Mouse (Mus musculus): ENCODE measurements around the gene Tas2r143. TPM values are rescaled to one million over a fixed set of nuclear protein-coding genes. Genes with fewer than 3 reads are reported as not detected.

Gene Tas2r143
- polyA plus RNA-seq, 1 experiment: not detected

- H3K27ac ChIP-seq (ENCODE audit: insufficient read depth, low read depth, low read length): no peak overlapping the region
- no peaks in the 10 kb centered on the region for H3K4me1 ChIP-seq (ENCODE audit: control insufficient read depth, insufficient read depth, low read length)
- TF ChIP-seq POLR2A (IDR thresholded peaks at IDR 0.05; ENCODE audit: insufficient read depth, low read depth, low read length) (no peak), CTCF (IDR thresholded peaks at IDR 0.05; ENCODE audit: insufficient read depth, low read depth, low read length) (no peak)
- H3K4me3 ChIP-seq (ENCODE audit: insufficient read depth, low read depth, low read length): no peak overlapping the region
- 74% methylated on average over 2 of the region's 2 CpGs for whole genome bisulfite sequencing
These were observed 41.4 kb downstream of the Tas2r143 start for GRCm38 (mm10) chr6:42441395-42441794.

- TF ChIP-seq CTCF (IDR thresholded peaks at IDR 0.05; ENCODE audit: insufficient read depth, low read depth, low read length): no peak
- TF ChIP-seq POLR2A (IDR thresholded peaks at IDR 0.05; ENCODE audit: insufficient read depth, low read depth, low read length): no peak
- no peak overlapping the region for H3K27ac ChIP-seq (ENCODE audit: insufficient read depth, low read depth, low read length)
- 89% methylated on average over 2 of the region's 2 CpGs for WGBS
- no peaks in the 10 kb centered on the region for H3K4me1 ChIP-seq (ENCODE audit: control insufficient read depth, insufficient read depth, low read length)
- no peak overlapping the region for H3K4me3 ChIP-seq (ENCODE audit: insufficient read depth, low read depth, low read length)
These were observed 44.5 kb downstream of the Tas2r143 start for GRCm38 (mm10) chr6:42444491-42444890.

DNA sequence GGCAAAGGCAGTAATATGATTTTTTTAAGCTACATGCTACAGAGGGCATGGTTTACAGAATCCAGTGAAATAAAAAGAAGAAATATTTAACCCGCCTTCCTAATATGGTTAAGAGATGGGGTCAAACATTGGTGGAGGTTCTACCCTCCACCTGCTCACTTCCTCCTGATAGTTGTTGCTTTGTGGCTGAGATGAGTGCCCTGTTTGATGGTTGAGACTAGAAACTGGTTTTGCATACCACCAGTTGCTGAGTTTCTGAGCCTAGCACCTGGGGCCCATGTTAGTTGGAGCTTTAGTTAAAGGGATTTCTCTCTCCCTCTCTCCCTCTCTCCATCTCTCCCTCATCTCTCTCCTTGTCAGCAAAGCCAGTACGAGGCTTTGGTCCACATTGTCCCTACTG lies 47.3 kb downstream of the Tas2r143 start:
- TF ChIP-seq CTCF (IDR thresholded peaks at IDR 0.05; ENCODE audit: insufficient read depth, low read depth, low read length) (no peak), POLR2A (IDR thresholded peaks at IDR 0.05; ENCODE audit: insufficient read depth, low read depth, low read length) (no peak)
- 81% methylated on average over 2 of the region's 2 CpGs for WGBS
- H3K4me3 ChIP-seq (ENCODE audit: insufficient read depth, low read depth, low read length): no peak overlapping the region
- H3K27ac ChIP-seq (ENCODE audit: insufficient read depth, low read depth, low read length): no peak overlapping the region
- no peaks in the 10 kb centered on the region for H3K4me1 ChIP-seq (ENCODE audit: control insufficient read depth, insufficient read depth, low read length)

Other genes starting within 250 kb of the Tas2r143 start
- not detected in 2 replicates for gene Tas2r144, start 184.9 kb upstream of the Tas2r143 start, polyA plus RNA-seq (2012; ENCODE audit: insufficient read depth, insufficient read length, low replicate concordance, missing spikeins)
- gene Gstk1, start 154.3 kb upstream of the Tas2r143 start, polyA plus RNA-seq (2012; ENCODE audit: insufficient read depth, insufficient read length, low replicate concordance, missing spikeins): not detected in 2 replicates
- not detected in 2 replicates for gene Tmem139, start 138.3 kb upstream of the Tas2r143 start, polyA plus RNA-seq (2012; ENCODE audit: insufficient read depth, insufficient read length, low replicate concordance, missing spikeins)
- not detected in 2 replicates for gene Casp2, start 135.3 kb upstream of the Tas2r143 start, polyA plus RNA-seq (2012; ENCODE audit: insufficient read depth, insufficient read length, low replicate concordance, missing spikeins)
- not detected in 2 replicates for gene Clcn1, start 113.6 kb upstream of the Tas2r143 start, polyA plus RNA-seq (2012; ENCODE audit: insufficient read depth, insufficient read length, low replicate concordance, missing spikeins)
- not detected in 2 replicates for gene Fam131b, start 75.6 kb upstream of the Tas2r143 start, polyA plus RNA-seq (2012; ENCODE audit: insufficient read depth, insufficient read length, low replicate concordance, missing spikeins)
- not detected in 2 replicates for gene Zyx, start 50.6 kb upstream of the Tas2r143 start, polyA plus RNA-seq (2012; ENCODE audit: insufficient read depth, insufficient read length, low replicate concordance, missing spikeins)
- gene Epha1, start 27.0 kb upstream of the Tas2r143 start, polyA plus RNA-seq (2012; ENCODE audit: insufficient read depth, insufficient read length, low replicate concordance, missing spikeins): not detected in 2 replicates
- gene Tas2r135, start 5.2 kb downstream of the Tas2r143 start, polyA plus RNA-seq (2012; ENCODE audit: insufficient read depth, insufficient read length, low replicate concordance, missing spikeins): not detected in 2 replicates
- gene Tas2r126, start 34.3 kb downstream of the Tas2r143 start, polyA plus RNA-seq (2012; ENCODE audit: insufficient read depth, insufficient read length, low replicate concordance, missing spikeins): not detected in 2 replicates
- not detected in 2 replicates for gene Olfr458, start 65.0 kb downstream of the Tas2r143 start, polyA plus RNA-seq (2012; ENCODE audit: insufficient read depth, insufficient read length, low replicate concordance, missing spikeins)
- gene Olfr457, start 76.1 kb downstream of the Tas2r143 start, polyA plus RNA-seq (2012; ENCODE audit: insufficient read depth, insufficient read length, low replicate concordance, missing spikeins): not detected in 2 replicates
- gene Olfr456, start 87.0 kb downstream of the Tas2r143 start, polyA plus RNA-seq (2012; ENCODE audit: insufficient read depth, insufficient read length, low replicate concordance, missing spikeins): not detected in 2 replicates
- not detected in 2 replicates for gene Olfr455, start 147.3 kb downstream of the Tas2r143 start, polyA plus RNA-seq (2012; ENCODE audit: insufficient read depth, insufficient read length, low replicate concordance, missing spikeins)
- gene Tcaf3, start 197.5 kb downstream of the Tas2r143 start, polyA plus RNA-seq (2012; ENCODE audit: insufficient read depth, insufficient read length, low replicate concordance, missing spikeins): not detected in 2 replicates
- not detected in 2 replicates for gene Tcaf2, start 245.0 kb downstream of the Tas2r143 start, polyA plus RNA-seq (2012; ENCODE audit: insufficient read depth, insufficient read length, low replicate concordance, missing spikeins)

Measured in olfactory bulb, adult 2 months (tissue).